Mouse (Mus musculus): ENCODE measurements around the gene Wbp4. TPM values are rescaled to one million over a fixed set of nuclear protein-coding genes. Genes with fewer than 3 reads are reported as not detected.
A peak's percentile ranks its signal among the peaks of the same experiment; 100 is the strongest.

Gene Wbp4
- polyA plus RNA-seq, 1 experiment from 2014 or later: 46.8 TPM

GRCm38 (mm10) chr14:79517185-79517740 is 35.9 kb upstream of the Wbp4 start:
- H3K9ac ChIP-seq (ENCODE audit: low read depth, low read length): no peak overlapping the region
- no peak for TF ChIP-seq CTCF (IDR thresholded peaks at IDR 0.05; ENCODE audit: low read depth)
- no peak overlapping the region for H3K4me3 ChIP-seq (replicated peaks; ENCODE audit: low read depth, low read length)
- H3K4me1 ChIP-seq (replicated peaks; ENCODE audit: insufficient read depth, low read length): peaks cover 11% of the 10 kb centered on the region; the same call in 1 of the 2 replicates
- no peaks in the 10 kb centered on the region for H3K9me3 ChIP-seq (replicated peaks; ENCODE audit: low read length)
- H3K4me2 ChIP-seq (ENCODE audit: low read length): peak overlapping the region; percentile 33; the same call in 1 of the 2 replicates
- no peak for ATAC-seq (replicated peaks; ENCODE audit: low FRiP score, low read depth)
- 80% methylated on average over 8 of the region's 8 CpGs for WGBS
- no peaks in the 10 kb centered on the region for H3K36me3 ChIP-seq (ENCODE audit: insufficient read depth, low read length)
- no peak overlapping the region for H3K27ac ChIP-seq
- no peak for DNase-seq (ENCODE audit: low spot score)
- H3K27me3 ChIP-seq (ENCODE audit: insufficient read depth, low read length): no peaks in the 10 kb centered on the region

GRCm38 (mm10) chr14:79516751-79517150 is 35.4 kb upstream of the Wbp4 start:
- no peaks in the 10 kb centered on the region for H3K27me3 ChIP-seq (ENCODE audit: insufficient read depth, low read length)
- no peak overlapping the region for H3K9ac ChIP-seq (ENCODE audit: low read depth, low read length)
- WGBS: 82% methylated on average over 2 of the region's 2 CpGs
- TF ChIP-seq CTCF (IDR thresholded peaks at IDR 0.05; ENCODE audit: low read depth): no peak
- no peak for DNase-seq (ENCODE audit: low spot score)
- H3K27ac ChIP-seq: 0 out of 2 replicates have a peak overlapping the region, but pooled peaks have one; percentile 25
- no peak for ATAC-seq (replicated peaks; ENCODE audit: low FRiP score, low read depth)
- H3K9me3 ChIP-seq (replicated peaks; ENCODE audit: low read length): no peaks in the 10 kb centered on the region
- peaks cover 11% of the 10 kb centered on the region; the same call in 1 of the 2 replicates for H3K4me1 ChIP-seq (replicated peaks; ENCODE audit: insufficient read depth, low read length)
- H3K4me2 ChIP-seq (ENCODE audit: low read length): peak overlapping the region; percentile 33
- H3K36me3 ChIP-seq (ENCODE audit: insufficient read depth, low read length): no peaks in the 10 kb centered on the region
- H3K4me3 ChIP-seq (replicated peaks; ENCODE audit: low read depth, low read length): no peak overlapping the region

- H3K9ac ChIP-seq (ENCODE audit: low read depth, low read length): peak overlapping the region; percentile 23; the same call in 1 of the 2 replicates
- no peaks in the 10 kb centered on the region for H3K27me3 ChIP-seq (ENCODE audit: insufficient read depth, low read length)
- no peak for TF ChIP-seq CTCF (IDR thresholded peaks at IDR 0.05; ENCODE audit: low read depth)
- H3K4me3 ChIP-seq (replicated peaks; ENCODE audit: low read depth, low read length): 0 out of 2 replicates have a peak overlapping the region, but pooled peaks have one; percentile 12
- DNase-seq (ENCODE audit: low spot score) (no peak), ATAC-seq (replicated peaks; ENCODE audit: low FRiP score, low read depth) (no peak)
- peaks cover 10% of the 10 kb centered on the region; the same call in 1 of the 2 replicates for H3K4me1 ChIP-seq (replicated peaks; ENCODE audit: insufficient read depth, low read length)
- peak overlapping the region; percentile 82; the same call in 1 of the 2 replicates for H3K27ac ChIP-seq
- WGBS: 77% methylated on average over 5 of the region's 5 CpGs
- H3K4me2 ChIP-seq (ENCODE audit: low read length): peak overlapping the region; percentile 33
- no peaks in the 10 kb centered on the region for H3K9me3 ChIP-seq (replicated peaks; ENCODE audit: low read length)
- H3K36me3 ChIP-seq (ENCODE audit: insufficient read depth, low read length): no peaks in the 10 kb centered on the region
Observed at GRCm38 (mm10) chr14:79516243-79516610, 34.9 kb upstream of the Wbp4 start.

- no peaks in the 10 kb centered on the region for H3K36me3 ChIP-seq (ENCODE audit: insufficient read depth, low read length)
- H3K4me3 ChIP-seq (replicated peaks; ENCODE audit: low read depth, low read length): peak overlapping the region; percentile 12; the same call in 1 of the 2 replicates
- DNase-seq (ENCODE audit: low spot score) (peak; percentile 46), ATAC-seq (replicated peaks; ENCODE audit: low FRiP score, low read depth) (peak; percentile 86)
- no peaks in the 10 kb centered on the region for H3K9me3 ChIP-seq (replicated peaks; ENCODE audit: low read length)
- TF ChIP-seq CTCF (IDR thresholded peaks at IDR 0.05; ENCODE audit: low read depth): no peak
- H3K27me3 ChIP-seq (ENCODE audit: insufficient read depth, low read length): no peaks in the 10 kb centered on the region
- H3K4me2 ChIP-seq (ENCODE audit: low read length): peak overlapping the region; percentile 33
- 53% methylated on average over 8 of the region's 8 CpGs for WGBS
- H3K9ac ChIP-seq (ENCODE audit: low read depth, low read length): peak overlapping the region; percentile 23; the same call in 1 of the 2 replicates
- peak overlapping the region; percentile 82 for H3K27ac ChIP-seq
- 0 out of 2 replicates have a peak, but pooled peaks cover 11% of the 10 kb centered on the region for H3K4me1 ChIP-seq (replicated peaks; ENCODE audit: insufficient read depth, low read length)
Observed at GRCm38 (mm10) chr14:79515511-79516242, 34.4 kb upstream of the Wbp4 start.

- 56% methylated on average over 8 of the region's 8 CpGs for WGBS
- Histone ChIP-seq H3K4me2 (ENCODE audit: low read length) (0 out of 2 replicates have a peak overlapping the region, but pooled peaks have one; percentile 33), H3K27ac (0 out of 2 replicates have a peak overlapping the region, but pooled peaks have one; percentile 82)
Observed at GRCm38 (mm10) chr14:79515100-79515499, 33.8 kb upstream of the Wbp4 start.

GRCm38 (mm10) chr14:79513951-79514350 is 32.6 kb upstream of the Wbp4 start:
- H3K4me1 ChIP-seq (replicated peaks; ENCODE audit: insufficient read depth, low read length): 0 out of 2 replicates have a peak, but pooled peaks cover 12% of the 10 kb centered on the region
- no peak for TF ChIP-seq CTCF (IDR thresholded peaks at IDR 0.05; ENCODE audit: low read depth)
- H3K4me3 ChIP-seq (replicated peaks; ENCODE audit: low read depth, low read length): no peak overlapping the region
- WGBS: 68% methylated on average over 2 of the region's 2 CpGs
- H3K36me3 ChIP-seq (ENCODE audit: insufficient read depth, low read length): no peaks in the 10 kb centered on the region
- DNase-seq (ENCODE audit: low spot score) (no peak), ATAC-seq (replicated peaks; ENCODE audit: low FRiP score, low read depth) (no peak)
- H3K4me2 ChIP-seq (ENCODE audit: low read length): no peak overlapping the region
- H3K27me3 ChIP-seq (ENCODE audit: insufficient read depth, low read length): no peaks in the 10 kb centered on the region
- no peaks in the 10 kb centered on the region for H3K9me3 ChIP-seq (replicated peaks; ENCODE audit: low read length)
- no peak overlapping the region for H3K9ac ChIP-seq (ENCODE audit: low read depth, low read length)
- H3K27ac ChIP-seq: no peak overlapping the region

More at GRCm38 (mm10) chr14:79515100-79515499, 33.8 kb upstream of the Wbp4 start:
- DNase-seq (ENCODE audit: low spot score) (no peak), ATAC-seq (replicated peaks; ENCODE audit: low FRiP score, low read depth) (no peak; the same call in 1 of the 2 replicates)
- peak overlapping the region; percentile 12; the same call in 1 of the 2 replicates for H3K4me3 ChIP-seq (replicated peaks; ENCODE audit: low read depth, low read length)
- H3K27me3 ChIP-seq (ENCODE audit: insufficient read depth, low read length): no peaks in the 10 kb centered on the region
- H3K4me1 ChIP-seq (replicated peaks; ENCODE audit: insufficient read depth, low read length): 0 out of 2 replicates have a peak, but pooled peaks cover 12% of the 10 kb centered on the region
- no peaks in the 10 kb centered on the region for H3K9me3 ChIP-seq (replicated peaks; ENCODE audit: low read length)
- TF ChIP-seq CTCF (IDR thresholded peaks at IDR 0.05; ENCODE audit: low read depth): no peak
- no peaks in the 10 kb centered on the region for H3K36me3 ChIP-seq (ENCODE audit: insufficient read depth, low read length)
- H3K9ac ChIP-seq (ENCODE audit: low read depth, low read length): no peak overlapping the region
